Mouse (Mus musculus): Measurements from ENCODE around the gene Prickle2. TPM values are rescaled to one million over a fixed set of nuclear protein-coding genes. Genes with fewer than 3 reads are reported as not detected.

Gene Prickle2
- polyA plus RNA-seq, 2 experiments from 2014 or later, result 0.09 TPM; not detected in 1

GRCm38 (mm10) chr6:92584026-92584425 lies 121.9 kb downstream of the Prickle2 start:
- no peak for ATAC-seq

- ATAC-seq, result no peak
Measured at GRCm38 (mm10) chr6:92575227-92575626, 130.7 kb downstream of the Prickle2 start.

GRCm38 (mm10) chr6:92572139-92572538 lies 133.8 kb downstream of the Prickle2 start:
- no peak for ATAC-seq

DNA sequence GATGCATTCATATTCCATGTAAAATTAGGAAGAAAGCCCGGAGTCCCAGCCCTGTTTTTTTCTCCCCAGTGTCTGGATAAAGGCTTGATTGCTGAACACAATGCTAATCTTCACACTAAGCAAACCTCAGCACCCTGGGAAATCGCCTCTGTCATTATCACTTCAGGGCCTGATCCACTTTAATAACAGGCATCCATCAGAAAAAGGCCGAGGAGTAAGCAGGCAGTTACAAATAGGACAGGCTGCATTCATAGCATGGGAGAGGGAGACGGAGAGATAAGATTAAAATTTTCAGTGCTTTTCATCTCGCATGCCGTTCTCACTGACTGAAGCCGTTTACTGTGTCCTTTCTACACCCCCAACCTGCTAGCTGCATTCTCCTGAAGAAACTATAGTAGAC lies 135.9 kb downstream of the Prickle2 start:
- ATAC-seq, result no peak

DNA sequence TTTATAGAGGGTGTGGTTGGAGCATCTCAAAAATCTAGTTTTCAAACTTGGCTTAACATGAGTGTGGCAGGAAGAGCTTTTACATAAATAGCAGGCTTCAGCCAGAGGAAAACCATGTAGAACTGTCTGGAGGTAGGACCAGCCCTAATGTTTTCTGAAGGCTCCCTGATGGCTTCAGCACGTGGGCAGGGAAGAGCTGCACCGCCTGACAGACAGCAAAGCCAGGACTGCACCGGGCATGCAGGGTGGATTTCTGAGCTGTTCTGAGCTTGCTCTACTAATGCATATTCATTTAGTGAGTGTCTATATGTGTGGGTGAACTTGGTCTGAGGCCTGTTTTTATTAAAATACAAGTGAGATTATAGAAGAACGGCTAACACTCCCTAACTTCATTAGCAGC lies 136.7 kb downstream of the Prickle2 start:
- ATAC-seq, result no peak

DNA sequence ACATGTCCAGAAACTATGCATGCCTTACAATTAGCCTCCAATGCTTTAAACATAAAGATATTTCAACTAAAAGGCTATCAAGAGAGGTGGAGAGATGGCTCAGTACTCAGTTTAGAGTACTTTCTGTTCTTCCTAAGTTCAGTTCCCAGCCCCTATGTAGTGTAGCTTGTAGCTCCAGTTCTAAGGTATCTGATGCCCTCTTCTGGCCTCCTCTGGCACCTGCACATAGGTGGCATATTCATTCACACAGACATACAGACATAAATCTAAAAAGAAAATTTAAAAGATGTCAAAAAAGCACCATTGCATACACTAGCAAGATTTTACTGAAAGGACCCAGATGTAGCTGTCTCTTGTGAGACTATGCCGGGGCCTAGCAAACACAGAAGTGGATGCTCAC lies 146.7 kb downstream of the Prickle2 start:
- ATAC-seq, result no peak

DNA sequence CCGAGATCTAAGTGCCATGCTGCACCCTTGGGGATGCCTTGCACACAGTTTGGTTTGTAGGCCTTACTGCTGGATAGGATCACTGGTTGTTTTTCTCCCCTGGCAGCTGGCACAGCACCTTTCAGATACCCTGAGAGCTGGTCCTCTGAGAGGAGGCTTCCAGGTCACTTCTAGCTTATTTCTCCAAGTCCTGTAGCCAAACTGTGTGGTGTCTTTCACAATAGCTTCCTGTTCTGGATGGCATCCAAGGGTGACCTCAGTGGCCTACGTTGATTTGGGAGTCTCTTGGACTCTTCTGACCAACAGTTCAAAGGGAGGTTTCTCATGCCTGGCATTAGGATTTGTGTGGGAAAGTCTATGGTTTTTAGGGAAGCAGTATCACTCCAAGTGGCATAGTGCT lies 150.3 kb downstream of the Prickle2 start:
- ATAC-seq, result no peak

DNA sequence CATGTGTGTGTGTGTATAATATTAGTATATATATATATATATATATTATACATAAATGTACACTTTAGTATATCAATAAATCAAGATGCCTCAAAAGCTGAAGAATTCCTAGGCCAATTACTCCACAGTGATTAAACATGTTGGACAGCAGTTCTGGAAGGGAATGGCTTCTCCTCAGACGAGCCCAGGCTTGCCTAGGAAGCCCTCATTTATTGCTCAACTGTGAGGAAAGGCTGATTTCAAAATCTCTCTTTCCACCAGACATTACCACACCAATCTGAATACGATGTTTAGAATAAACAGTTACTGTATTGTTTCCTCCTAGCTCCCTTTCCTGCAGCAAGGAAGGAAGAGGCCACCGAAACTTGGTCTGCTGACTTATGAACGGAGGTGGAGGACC lies 152.9 kb downstream of the Prickle2 start:
- no peak for ATAC-seq

- no peak for ATAC-seq
Measured at GRCm38 (mm10) chr6:92549246-92549645, 156.7 kb downstream of the Prickle2 start.

GRCm38 (mm10) chr6:92545204-92545603 lies 160.8 kb downstream of the Prickle2 start:
- ATAC-seq, result no peak

- no peak for ATAC-seq
Measured at GRCm38 (mm10) chr6:92543825-92544224, 162.1 kb downstream of the Prickle2 start.

- ATAC-seq, result no peak
Measured at GRCm38 (mm10) chr6:92542402-92543101, 163.4 kb downstream of the Prickle2 start.

DNA sequence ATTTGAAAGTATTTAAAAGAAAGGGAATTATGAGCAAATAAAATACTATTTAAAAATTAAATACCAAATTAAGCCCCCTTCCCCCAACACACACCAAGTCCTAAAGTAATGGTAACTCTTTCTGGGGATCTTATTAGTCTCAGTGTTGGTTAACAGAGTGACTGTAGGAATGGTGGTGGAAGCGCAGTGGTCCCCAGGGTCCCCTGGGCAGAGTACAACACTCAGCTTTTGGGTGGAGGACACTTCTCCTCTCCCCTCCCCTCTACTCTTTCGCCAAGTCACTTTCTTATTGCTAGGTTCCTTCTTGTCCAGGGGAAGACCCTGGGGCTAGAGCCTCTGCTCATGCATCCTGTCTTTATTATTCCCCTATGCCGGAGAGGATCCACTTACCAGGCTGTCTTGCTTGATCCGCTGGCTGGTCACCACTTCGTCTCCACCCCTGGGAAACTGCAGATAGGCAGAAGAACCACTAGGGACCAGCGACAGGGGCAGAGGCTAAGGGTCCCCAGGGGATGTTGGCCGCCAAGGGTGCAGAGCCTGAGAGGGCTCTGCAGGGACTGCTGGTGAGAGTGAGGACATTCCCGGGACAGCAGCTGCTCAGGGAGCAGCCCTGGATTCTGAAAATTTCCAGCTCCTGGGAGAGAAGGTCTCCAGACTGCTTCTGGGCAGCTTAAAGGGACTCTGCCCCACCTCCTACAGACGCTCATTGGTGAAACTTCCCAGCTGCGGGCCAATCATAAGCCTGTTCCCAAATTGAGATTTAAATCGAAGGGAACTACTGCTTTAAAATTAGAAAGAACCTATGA lies 171.5 kb downstream of the Prickle2 start:
- ATAC-seq, result no peak

GRCm38 (mm10) chr6:92533306-92534063 lies 172.5 kb downstream of the Prickle2 start:
- no peak for ATAC-seq

GRCm38 (mm10) chr6:92532896-92533295 lies 173.1 kb downstream of the Prickle2 start:
- ATAC-seq, result no peak

DNA sequence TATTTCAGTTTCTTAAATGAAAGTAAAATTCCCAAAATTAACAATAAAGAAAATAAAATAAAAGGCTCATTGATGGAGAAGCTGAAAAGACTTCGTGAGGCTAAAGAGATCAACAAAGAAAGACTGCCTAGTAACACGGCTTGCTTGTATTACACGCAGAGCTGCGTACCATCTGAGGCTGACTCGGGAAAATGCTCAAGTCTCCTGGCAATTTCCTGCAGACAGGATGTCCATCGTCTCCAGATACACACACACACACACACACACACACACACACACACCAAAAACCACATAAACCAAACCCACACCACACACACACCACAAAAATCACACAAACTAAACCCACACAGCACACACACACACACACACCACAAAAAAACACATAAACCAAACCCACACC lies 173.6 kb downstream of the Prickle2 start:
- ATAC-seq, result no peak

- no peak for ATAC-seq
Measured at GRCm38 (mm10) chr6:92526212-92526611, 179.7 kb downstream of the Prickle2 start.

- ATAC-seq, result no peak
Measured at GRCm38 (mm10) chr6:92525646-92526045, 180.3 kb downstream of the Prickle2 start.

- no peak for ATAC-seq
Measured at GRCm38 (mm10) chr6:92521526-92522075, 184.4 kb downstream of the Prickle2 start.

DNA sequence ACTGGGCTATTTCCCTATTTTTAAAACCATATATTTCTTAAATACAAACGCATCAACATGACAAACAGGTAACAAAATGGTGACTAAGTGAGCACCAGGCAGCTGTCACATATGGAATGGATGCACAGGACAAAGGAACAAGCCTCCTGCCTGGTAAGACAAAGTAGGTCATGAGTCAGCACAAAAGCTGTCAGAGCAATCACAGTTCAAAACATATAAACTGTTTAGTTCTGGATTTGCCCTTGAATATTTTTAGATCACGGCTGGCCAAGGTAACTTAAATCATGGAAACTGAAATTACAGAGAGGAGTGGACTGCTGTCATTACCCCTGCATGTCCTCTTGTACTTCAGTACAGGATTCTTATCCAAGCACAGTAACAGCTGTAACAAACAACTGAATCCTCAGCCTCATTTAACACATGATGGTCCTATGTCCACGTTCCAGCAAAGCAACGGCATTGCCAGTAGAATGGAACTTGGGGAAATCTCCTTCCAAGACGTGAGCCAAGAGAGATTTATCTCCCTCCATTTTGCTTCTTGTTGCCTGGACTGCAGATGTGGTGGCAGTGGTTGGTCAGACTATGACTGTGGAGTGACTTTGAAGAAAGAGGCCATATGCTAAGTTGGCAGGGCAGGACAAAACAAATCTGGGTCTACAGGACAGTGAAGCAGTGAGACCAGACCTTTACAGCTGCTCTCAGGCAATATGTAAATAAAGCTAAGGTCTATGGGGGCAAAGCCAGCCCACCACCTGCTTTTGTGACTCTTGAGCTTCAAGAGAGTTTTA lies 185.7 kb downstream of the Prickle2 start:
- no peak for ATAC-seq

DNA sequence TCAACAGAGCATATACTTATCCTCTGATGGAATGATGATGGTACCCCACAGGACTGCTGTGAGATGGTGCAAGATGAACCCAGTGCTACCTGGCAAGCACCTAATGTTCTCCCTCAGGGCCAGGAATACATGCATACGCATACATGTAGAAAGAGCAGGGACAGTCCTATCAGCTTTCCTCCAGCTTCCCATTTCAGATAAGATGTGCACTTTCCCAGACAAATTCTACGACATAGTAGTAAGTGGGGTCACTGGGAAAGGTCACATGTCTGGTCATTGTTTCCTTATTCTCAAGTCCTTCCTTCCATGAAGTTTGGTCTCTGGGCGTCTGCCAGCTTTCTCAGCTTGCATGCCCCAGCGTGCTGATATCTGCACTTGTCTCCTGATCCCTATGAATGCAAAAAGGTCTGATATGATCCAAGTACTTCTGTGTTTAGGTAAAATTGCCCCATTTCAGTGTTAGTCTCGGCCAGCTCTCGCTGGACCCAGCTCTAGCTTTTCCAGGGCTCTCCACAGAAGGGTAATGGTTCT lies 187.5 kb downstream of the Prickle2 start:
- ATAC-seq, result no peak

- no peak for ATAC-seq
Measured at GRCm38 (mm10) chr6:92517002-92517401, 189.0 kb downstream of the Prickle2 start.
